Mouse (Mus musculus) adrenal gland, postnatal 14 days (tissue): ENCODE results near the gene Dtx3. TPM values are rescaled to one million over a fixed set of nuclear protein-coding genes. Genes with fewer than 3 reads are reported as not detected.
A peak's percentile ranks its signal among the peaks of the same experiment; 100 is the strongest.

Experiments used
- DNase-seq: peaks from one replicate; pipeline ENCODE4 v3.0.0; 2021; ENCODE audit warnings: mixed read lengths
- long read RNA-seq, 2 experiments: library from polyadenylated mRNA; stranded (forward); transcript quantifications; one replicate each; pipeline ENCODE4 v2.0.0; 2021
- total RNA-seq: library from RNA; stranded (reverse); gene quantifications from 2 replicates; pipeline ENCODE4 v1.2.3, GENCODE M21; 2021

The Dtx3 gene
- total RNA-seq = 60.7 and 66.5 TPM in 2 replicates
- long read RNA-seq, experiment 1, transcript Dtx3-201 (6 exons, 1,944 nt) = major isoform, 32 of 91 reads
- long read RNA-seq, experiment 1, transcript Dtx3-202 (5 exons, 1,994 nt) = minor isoform, 26 of 91 reads
- long read RNA-seq, experiment 1, transcript Dtx3-204 (6 exons, 1,925 nt) = minor isoform, 5 of 91 reads
- long read RNA-seq, experiment 1, partial matches to known transcripts = 19 of 91 reads
- long read RNA-seq, experiment 1, other reads (novel, unspliced or antisense) = 9 of 91 reads
- long read RNA-seq, experiment 2, transcript Dtx3-202 (5 exons, 1,994 nt) = minor isoform, 15 of 59 reads
- long read RNA-seq, experiment 2, transcript Dtx3-201 (6 exons, 1,944 nt) = major isoform, 17 of 59 reads
- long read RNA-seq, experiment 2, partial matches to known transcripts = 17 of 59 reads
- long read RNA-seq, experiment 2, other reads (novel, unspliced or antisense) = 8 of 59 reads

GRCm38 (mm10) chr10:127195328-127196129, at the start of gene Dtx3:
TSS of gene Dtx3 (minus strand) at chr10:127195728.
- DNase-seq = peak; percentile 68

GRCm38 (mm10) chr10:127238241-127238824, 42.8 kb upstream of the Dtx3 start:
- no peak for DNase-seq

GRCm38 (mm10) chr10:127236541-127236940, 41.0 kb upstream of the Dtx3 start:
- DNase-seq = no peak

- DNase-seq = no peak
These were observed 37.6 kb upstream of the Dtx3 start for GRCm38 (mm10) chr10:127233141-127233540.

- no peak for DNase-seq
These were observed 36.2 kb upstream of the Dtx3 start for GRCm38 (mm10) chr10:127231741-127232140.

- DNase-seq = no peak
These were observed 35.2 kb upstream of the Dtx3 start for GRCm38 (mm10) chr10:127230693-127231092.

- peak; percentile 59 for DNase-seq
These were observed 33.4 kb upstream of the Dtx3 start for GRCm38 (mm10) chr10:127228897-127229296.

- DNase-seq = no peak
These were observed 31.6 kb upstream of the Dtx3 start for GRCm38 (mm10) chr10:127227163-127227562.

- peak; percentile 73 for DNase-seq
These were observed 30.9 kb upstream of the Dtx3 start for GRCm38 (mm10) chr10:127226318-127226895.

- no peak for DNase-seq
These were observed 30.2 kb upstream of the Dtx3 start for GRCm38 (mm10) chr10:127225732-127226131.

- no peak for DNase-seq
These were observed 29.7 kb upstream of the Dtx3 start for GRCm38 (mm10) chr10:127225213-127225612.

GRCm38 (mm10) chr10:127218339-127218738, 22.8 kb upstream of the Dtx3 start:
- no peak for DNase-seq

- no peak for DNase-seq
These were observed 21.6 kb upstream of the Dtx3 start for GRCm38 (mm10) chr10:127217177-127217576.

GRCm38 (mm10) chr10:127216456-127216855, 20.9 kb upstream of the Dtx3 start:
- DNase-seq = no peak

GRCm38 (mm10) chr10:127214422-127214803, 18.9 kb upstream of the Dtx3 start:
- no peak for DNase-seq

- no peak for DNase-seq
These were observed 18.3 kb upstream of the Dtx3 start for GRCm38 (mm10) chr10:127213704-127214421.

GRCm38 (mm10) chr10:127213272-127213671, 17.7 kb upstream of the Dtx3 start:
- DNase-seq = no peak

GRCm38 (mm10) chr10:127211414-127211854, 15.9 kb upstream of the Dtx3 start, which contains the start of gene Pip4k2c:
TSS of gene Pip4k2c (minus strand) at chr10:127211585.
- peak; percentile 96 for DNase-seq

- DNase-seq = peak; percentile 61
These were observed 15.5 kb upstream of the Dtx3 start for GRCm38 (mm10) chr10:127210961-127211405.

GRCm38 (mm10) chr10:127209928-127210570, 14.5 kb upstream of the Dtx3 start:
- DNase-seq = no peak

GRCm38 (mm10) chr10:127208921-127209320, 13.4 kb upstream of the Dtx3 start:
- no peak for DNase-seq
